Mouse (Mus musculus): ENCODE results near the gene Gmds.

Gmds gene

GRCm38 (mm10) chr13:32338513-32339365, at the start of gene Gmds:
Gene Gmds (minus strand): TSS chr13:32338740.
- peak; percentile 88 for DNase-seq (ENCODE audit: low spot score)

GRCm38 (mm10) chr13:32385421-32386092, 47.0 kb upstream of the Gmds start:
- DNase-seq (ENCODE audit: low spot score), result no peak

- no peak for DNase-seq (ENCODE audit: low spot score)
Measured at GRCm38 (mm10) chr13:32382227-32383010, 43.9 kb upstream of the Gmds start.

- DNase-seq (ENCODE audit: low spot score), result no peak
Measured at GRCm38 (mm10) chr13:32378634-32379033, 40.1 kb upstream of the Gmds start.

GRCm38 (mm10) chr13:32372531-32372883, 34.0 kb upstream of the Gmds start:
- no peak for DNase-seq (ENCODE audit: low spot score)

DNA sequence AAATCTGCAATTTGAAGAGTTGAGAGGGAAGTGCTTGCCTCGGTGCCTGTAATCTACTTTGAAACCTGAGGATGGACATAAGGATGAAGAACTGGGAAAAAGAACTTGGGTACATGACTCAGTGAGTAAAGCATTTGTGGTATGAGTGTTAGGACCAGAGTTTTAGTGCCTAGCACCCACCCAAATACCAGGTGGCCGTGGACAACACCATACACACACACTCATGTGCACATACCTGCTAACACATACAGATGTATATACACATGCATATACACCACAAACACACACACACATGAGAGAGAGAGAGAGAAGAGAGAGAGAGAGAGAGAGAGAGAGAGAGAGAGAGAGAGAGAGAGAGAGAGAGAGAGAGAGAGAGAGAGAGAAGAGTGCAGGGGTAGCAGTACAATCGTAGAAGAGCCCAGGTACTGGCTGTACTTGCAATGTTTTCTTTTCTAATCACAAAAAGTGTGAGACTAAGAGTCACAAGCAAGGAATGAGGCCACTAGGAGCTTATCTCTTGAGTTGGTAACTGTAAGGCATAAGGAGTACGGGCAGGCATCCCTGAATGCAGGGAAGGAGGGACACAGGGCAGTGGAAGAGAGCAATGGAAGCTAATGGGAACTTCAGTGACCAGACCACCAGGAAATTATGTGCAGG, 33.5 kb upstream of the Gmds start:
- DNase-seq (ENCODE audit: low spot score), result no peak

DNA sequence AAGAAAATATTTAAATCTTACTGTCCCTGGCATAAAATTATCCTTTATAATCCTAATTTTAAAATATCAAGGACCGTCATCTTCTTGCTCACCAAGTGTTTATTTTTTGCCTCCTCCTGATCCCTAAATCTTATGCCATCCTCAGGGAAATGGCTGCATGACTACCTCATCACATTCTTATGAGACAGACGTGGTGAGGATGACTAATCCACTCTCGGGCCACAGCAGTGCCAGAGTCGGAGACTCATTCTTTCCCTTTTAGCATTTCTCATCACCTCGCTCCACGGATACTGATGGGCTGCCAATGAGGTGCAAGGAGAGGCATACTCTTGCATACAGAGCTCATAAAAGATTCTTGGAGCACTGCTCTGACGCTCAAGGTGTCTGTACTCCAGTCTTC, 32.2 kb upstream of the Gmds start:
- no peak for DNase-seq (ENCODE audit: low spot score)

DNA sequence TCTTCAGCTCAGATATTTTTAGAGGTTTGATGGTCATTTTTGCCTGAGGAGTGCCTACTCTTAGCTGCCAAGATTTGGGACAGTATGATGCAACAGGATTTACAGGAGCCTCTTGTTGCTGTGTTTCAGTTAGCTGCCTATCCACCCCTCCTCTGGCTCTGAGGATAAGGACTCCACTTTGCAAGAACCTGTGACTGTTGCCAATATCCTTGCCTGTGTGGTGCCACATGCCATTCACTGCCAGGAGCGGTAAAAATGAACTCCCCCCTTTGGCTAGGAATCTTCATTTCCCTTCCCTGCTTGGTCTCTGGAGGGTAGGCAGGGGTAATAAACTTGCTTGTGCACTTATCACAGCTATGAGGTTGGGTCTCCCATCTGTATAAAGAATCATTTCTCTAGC, 31.6 kb upstream of the Gmds start:
- DNase-seq (ENCODE audit: low spot score), result no peak

GRCm38 (mm10) chr13:32337735-32338512, 616 bp downstream of the Gmds start:
- no peak for DNase-seq (ENCODE audit: low spot score)

DNA sequence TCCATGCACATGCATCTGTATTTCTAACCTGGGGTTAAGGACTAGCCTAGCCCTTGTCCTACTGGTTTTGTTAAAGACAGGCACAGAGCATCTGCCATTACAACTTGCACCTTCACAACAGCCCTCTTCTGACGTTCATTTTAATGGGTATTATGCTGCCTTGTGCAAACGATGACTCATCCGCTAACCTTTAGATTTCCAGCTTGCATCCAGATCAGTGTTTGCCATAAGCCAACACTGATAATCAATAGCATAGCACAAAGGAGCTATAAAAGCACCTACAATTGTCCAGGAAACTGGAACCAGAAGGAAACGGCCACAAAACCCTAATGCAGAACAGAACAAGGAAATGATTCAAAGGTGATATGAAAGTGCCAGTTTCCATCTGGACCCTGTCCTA, 20.2 kb downstream of the Gmds start:
- DNase-seq (ENCODE audit: low spot score), result no peak

DNA sequence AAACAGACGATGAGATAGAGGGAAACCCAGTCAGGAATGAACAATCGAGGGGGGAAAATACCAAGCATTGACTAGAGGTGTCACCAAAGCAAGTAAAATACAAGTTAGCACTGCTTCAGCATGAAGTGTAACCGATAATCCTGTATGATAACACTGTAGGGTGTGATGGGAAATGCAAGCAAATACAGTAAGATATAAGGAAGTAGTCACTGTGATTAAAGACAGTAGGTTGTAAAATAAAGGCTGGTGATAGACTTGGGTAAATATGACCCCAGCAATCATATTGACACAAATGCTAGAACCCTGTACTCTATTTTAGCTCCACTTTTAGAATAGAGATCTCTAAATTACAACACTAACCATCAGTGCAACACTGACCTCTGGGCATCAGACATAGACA, 21.2 kb downstream of the Gmds start:
- DNase-seq (ENCODE audit: low spot score), result no peak

- DNase-seq (ENCODE audit: low spot score), result peak; percentile 41
Measured at GRCm38 (mm10) chr13:32312663-32313062, 25.9 kb downstream of the Gmds start.

DNA sequence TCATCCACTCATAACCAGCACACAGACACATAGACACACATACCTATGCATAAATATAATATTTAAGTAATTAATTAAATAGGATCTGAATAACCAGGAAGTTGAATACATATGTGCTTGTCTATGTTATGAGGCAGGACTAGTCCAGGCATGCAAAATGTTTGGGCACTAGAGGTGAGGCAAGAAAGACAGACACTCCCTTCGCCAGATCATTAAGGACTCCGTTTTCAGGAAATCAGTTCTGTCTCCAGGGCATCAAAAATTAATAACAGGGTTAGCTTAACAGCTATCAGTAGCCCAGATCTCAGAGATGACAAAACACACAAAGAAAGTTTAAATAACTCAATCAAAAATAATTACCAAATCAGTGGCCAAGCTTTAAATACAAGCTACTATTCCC, 27.1 kb downstream of the Gmds start:
- no peak for DNase-seq (ENCODE audit: low spot score)

DNA sequence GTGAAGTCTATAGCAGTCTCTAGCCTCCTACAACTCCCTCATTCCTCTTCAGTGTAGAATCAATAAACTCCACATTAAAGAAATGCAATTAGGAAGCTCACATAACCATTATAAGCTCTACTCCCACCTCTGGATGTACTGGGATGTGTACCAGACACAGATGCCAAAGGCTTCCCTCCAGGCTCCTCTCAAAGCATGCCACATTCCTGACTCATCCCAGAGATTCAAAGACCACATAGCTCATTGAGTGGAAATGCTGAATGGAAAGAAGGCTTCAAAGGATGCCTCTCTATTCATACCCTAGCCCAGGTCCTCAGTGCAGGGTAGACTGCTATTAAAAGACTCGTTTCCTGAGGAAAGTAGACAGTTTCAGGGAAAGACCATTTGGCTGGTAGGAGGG, 40.1 kb downstream of the Gmds start:
- DNase-seq (ENCODE audit: low spot score), result no peak

GRCm38 (mm10) chr13:32297398-32297797, 41.1 kb downstream of the Gmds start:
- DNase-seq (ENCODE audit: low spot score), result peak; percentile 17

DNA sequence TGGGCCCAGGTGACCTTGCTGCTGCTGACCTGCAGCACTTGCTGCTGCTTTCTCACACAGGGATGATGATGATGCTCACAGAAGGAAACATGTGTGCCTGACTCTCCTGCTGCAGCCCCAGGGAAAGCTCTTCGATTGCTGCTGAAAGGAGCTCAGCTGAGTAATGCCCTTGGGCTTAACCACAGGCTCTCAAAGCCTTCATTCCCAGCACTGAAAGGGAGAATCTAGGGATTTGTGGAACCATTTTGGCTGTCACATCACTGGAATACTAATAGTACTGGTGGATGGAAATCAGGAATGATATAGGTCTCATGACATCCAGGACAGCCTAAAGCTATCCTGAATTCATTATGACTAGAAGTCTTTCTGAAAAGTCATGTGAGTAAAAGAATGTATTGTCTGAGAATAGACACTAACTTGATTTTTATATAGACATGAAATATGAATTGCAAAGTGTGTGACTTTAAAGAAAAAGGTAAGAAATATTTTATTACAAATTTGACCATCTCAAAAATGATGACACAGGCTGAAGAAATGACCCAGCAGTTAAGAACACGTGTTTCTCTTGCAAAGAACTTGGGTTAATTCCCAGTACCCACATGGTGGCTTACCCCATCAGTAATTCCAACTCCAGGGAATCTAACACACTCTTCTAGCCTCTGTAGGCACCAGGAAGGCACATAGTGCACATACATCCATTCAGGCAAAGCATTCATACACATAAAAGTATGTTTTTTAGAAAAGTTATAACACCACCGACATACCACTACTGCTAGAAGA, 43.9 kb downstream of the Gmds start:
- no peak for DNase-seq (ENCODE audit: low spot score)

DNA sequence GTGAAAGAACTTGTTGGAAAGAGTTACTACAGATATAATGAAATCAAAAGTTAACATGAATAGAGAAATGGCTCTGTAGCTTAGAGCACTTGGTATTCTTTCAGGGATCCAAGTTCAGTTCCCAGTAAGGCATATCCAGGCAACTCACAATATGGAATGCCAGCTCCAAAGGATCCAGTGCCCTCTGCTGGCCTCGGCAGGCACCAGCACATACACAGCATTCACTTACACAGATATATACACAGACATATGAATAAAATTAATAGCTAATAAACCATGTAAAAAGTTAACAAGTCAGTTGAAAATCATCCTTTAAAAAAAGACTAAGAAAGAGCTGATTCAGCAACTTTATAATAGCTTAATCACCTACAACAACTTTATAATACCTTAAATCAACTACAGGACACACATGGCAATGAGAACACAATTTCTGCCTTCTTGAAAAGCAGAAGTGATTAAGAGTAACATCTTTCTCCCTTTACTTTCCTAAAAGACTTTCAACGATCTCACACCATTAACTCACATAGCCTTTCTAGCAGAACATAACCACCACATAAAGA, 65.5 kb downstream of the Gmds start:
- no peak for DNase-seq (ENCODE audit: low spot score)

GRCm38 (mm10) chr13:32269757-32270156, 68.8 kb downstream of the Gmds start:
- DNase-seq (ENCODE audit: low spot score), result no peak

DNA sequence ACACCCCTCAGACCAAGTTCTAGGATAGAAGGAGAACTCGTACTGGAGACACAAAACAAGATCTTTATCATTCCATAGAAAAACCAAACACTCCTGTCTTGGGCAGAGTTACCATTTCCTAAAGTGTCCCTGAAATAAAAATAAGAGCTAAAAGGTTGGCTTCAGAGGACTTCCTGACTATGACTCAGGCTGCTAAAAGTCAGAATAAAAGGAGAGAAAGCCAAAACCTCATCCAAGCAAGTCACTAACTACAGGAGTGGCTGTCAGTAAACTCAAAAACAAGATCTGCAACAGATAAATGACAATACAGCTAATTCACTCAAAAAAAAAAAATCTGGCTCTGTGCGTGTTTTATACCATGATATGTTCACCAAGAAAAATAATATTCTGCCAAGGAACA, 69.3 kb downstream of the Gmds start:
- DNase-seq (ENCODE audit: low spot score), result no peak

DNA sequence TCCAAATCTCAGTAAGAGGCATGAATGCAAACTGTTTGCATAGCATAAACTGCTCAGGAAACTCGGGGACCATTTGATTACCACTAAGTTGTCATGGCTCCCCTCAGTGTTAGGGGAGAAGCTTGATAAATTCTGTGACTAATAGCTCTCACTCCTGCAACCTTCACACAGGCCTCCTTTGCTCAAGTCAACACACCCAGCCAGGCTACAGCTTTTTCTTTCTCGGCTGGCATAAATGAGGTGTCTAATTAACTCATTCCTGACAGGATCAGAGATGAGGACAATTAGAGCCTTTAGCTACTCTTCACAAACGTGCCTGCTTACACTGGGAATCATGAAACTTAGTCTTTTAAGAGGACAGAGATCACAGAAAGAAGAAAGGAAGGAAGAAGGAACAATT, 70.3 kb downstream of the Gmds start:
- no peak for DNase-seq (ENCODE audit: low spot score)

All from urinary bladder, postnatal 25 days (tissue).